Mouse (Mus musculus): ENCODE results near the gene Ass1. TPM values are rescaled to one million over a fixed set of nuclear protein-coding genes. Genes with fewer than 3 reads are reported as not detected.

The Ass1 gene
- polyA plus RNA-seq, 1 experiment from 2014 or later, result 9.6 TPM

GRCm38 (mm10) chr2:31442480-31443160, 27.4 kb upstream of the Ass1 start:
- Histone ChIP-seq H3K9me3 (ENCODE audit: control insufficient read depth, low read length) (no peaks in the 10 kb centered on the region), H3K36me3 (ENCODE audit: control insufficient read depth, insufficient read depth, low read length) (no peaks in the 10 kb centered on the region), H3K27ac (ENCODE audit: low read depth, low read length) (no peak overlapping the region), H3K4me1 (ENCODE audit: control insufficient read depth, insufficient read depth, low read length) (no peaks in the 10 kb centered on the region), H3K27me3 (ENCODE audit: control insufficient read depth, insufficient read depth, low read length) (no peaks in the 10 kb centered on the region), H3K4me3 (ENCODE audit: low read depth, low read length) (no peak overlapping the region), H3K4me2 (no peak overlapping the region), H3K9ac (ENCODE audit: low read length) (no peak overlapping the region)
- WGBS, result 69% methylated on average over 11 of the region's 11 CpGs
- ATAC-seq (ENCODE audit: low FRiP score), result no peak
- DNase-seq (ENCODE audit: low spot score, missing footprints), result peak; percentile 47

- H3K9me3 ChIP-seq (ENCODE audit: control insufficient read depth, low read length), result no peaks in the 10 kb centered on the region
- H3K36me3 ChIP-seq (ENCODE audit: control insufficient read depth, insufficient read depth, low read length), result no peaks in the 10 kb centered on the region
- H3K9ac ChIP-seq (ENCODE audit: low read length), result no peak overlapping the region
- H3K27ac ChIP-seq (ENCODE audit: low read depth, low read length), result no peak overlapping the region
- ATAC-seq (ENCODE audit: low FRiP score), result no peak
- no peak overlapping the region for H3K4me2 ChIP-seq
- no peak for DNase-seq (ENCODE audit: low spot score, missing footprints)
- H3K27me3 ChIP-seq (ENCODE audit: control insufficient read depth, insufficient read depth, low read length), result no peaks in the 10 kb centered on the region
- 68% methylated on average over 4 of the region's 4 CpGs for WGBS
- H3K4me3 ChIP-seq (ENCODE audit: low read depth, low read length), result no peak overlapping the region
- peaks cover 6% of the 10 kb centered on the region; the same call in 1 of the 2 replicates for H3K4me1 ChIP-seq (ENCODE audit: control insufficient read depth, insufficient read depth, low read length)
Observed at GRCm38 (mm10) chr2:31446036-31446435, 24.0 kb upstream of the Ass1 start.

- Histone ChIP-seq H3K9me3 (ENCODE audit: control insufficient read depth, low read length) (no peaks in the 10 kb centered on the region), H3K4me2 (no peak overlapping the region), H3K4me3 (ENCODE audit: low read depth, low read length) (no peak overlapping the region), H3K27ac (ENCODE audit: low read depth, low read length) (no peak overlapping the region), H3K36me3 (ENCODE audit: control insufficient read depth, insufficient read depth, low read length) (no peaks in the 10 kb centered on the region), H3K4me1 (ENCODE audit: control insufficient read depth, insufficient read depth, low read length) (peaks cover 6% of the 10 kb centered on the region; the same call in 1 of the 2 replicates), H3K27me3 (ENCODE audit: control insufficient read depth, insufficient read depth, low read length) (no peaks in the 10 kb centered on the region), H3K9ac (ENCODE audit: low read length) (no peak overlapping the region)
- WGBS, result 41% methylated on average over 4 of the region's 4 CpGs
- DNase-seq (ENCODE audit: low spot score, missing footprints), result peak; percentile 64
- ATAC-seq (ENCODE audit: low FRiP score), result no peak
Observed at GRCm38 (mm10) chr2:31446456-31446855, 23.6 kb upstream of the Ass1 start.

- Histone ChIP-seq H3K27ac (ENCODE audit: low read depth, low read length) (no peak overlapping the region), H3K4me2 (no peak overlapping the region), H3K4me1 (ENCODE audit: control insufficient read depth, insufficient read depth, low read length) (peaks cover 6% of the 10 kb centered on the region; the same call in 1 of the 2 replicates), H3K4me3 (ENCODE audit: low read depth, low read length) (no peak overlapping the region), H3K9me3 (ENCODE audit: control insufficient read depth, low read length) (no peaks in the 10 kb centered on the region), H3K36me3 (ENCODE audit: control insufficient read depth, insufficient read depth, low read length) (no peaks in the 10 kb centered on the region), H3K27me3 (ENCODE audit: control insufficient read depth, insufficient read depth, low read length) (no peaks in the 10 kb centered on the region), H3K9ac (ENCODE audit: low read length) (no peak overlapping the region)
- DNase-seq (ENCODE audit: low spot score, missing footprints) (peak; percentile 57), ATAC-seq (ENCODE audit: low FRiP score) (no peak)
- 84% methylated on average over 2 of the region's 2 CpGs for WGBS
Observed at GRCm38 (mm10) chr2:31447536-31447935, 22.5 kb upstream of the Ass1 start.

- ATAC-seq (ENCODE audit: low FRiP score) (no peak), DNase-seq (ENCODE audit: low spot score, missing footprints) (peak; percentile 41)
- no peak overlapping the region for H3K4me2 ChIP-seq
- H3K9me3 ChIP-seq (ENCODE audit: control insufficient read depth, low read length), result no peaks in the 10 kb centered on the region
- no peaks in the 10 kb centered on the region for H3K27me3 ChIP-seq (ENCODE audit: control insufficient read depth, insufficient read depth, low read length)
- peaks cover 6% of the 10 kb centered on the region; the same call in 1 of the 2 replicates for H3K4me1 ChIP-seq (ENCODE audit: control insufficient read depth, insufficient read depth, low read length)
- no peak overlapping the region for H3K9ac ChIP-seq (ENCODE audit: low read length)
- 48% methylated on average over 3 of the region's 3 CpGs for WGBS
- H3K4me3 ChIP-seq (ENCODE audit: low read depth, low read length), result no peak overlapping the region
- H3K36me3 ChIP-seq (ENCODE audit: control insufficient read depth, insufficient read depth, low read length), result no peaks in the 10 kb centered on the region
- no peak overlapping the region for H3K27ac ChIP-seq (ENCODE audit: low read depth, low read length)
Observed at GRCm38 (mm10) chr2:31448756-31449440, 21.1 kb upstream of the Ass1 start.

- WGBS, result 68% methylated on average over 4 of the region's 4 CpGs
- Histone ChIP-seq H3K9me3 (ENCODE audit: control insufficient read depth, low read length) (no peaks in the 10 kb centered on the region), H3K4me3 (ENCODE audit: low read depth, low read length) (no peak overlapping the region), H3K9ac (ENCODE audit: low read length) (no peak overlapping the region), H3K27ac (ENCODE audit: low read depth, low read length) (no peak overlapping the region), H3K36me3 (ENCODE audit: control insufficient read depth, insufficient read depth, low read length) (no peaks in the 10 kb centered on the region), H3K4me2 (no peak overlapping the region), H3K4me1 (ENCODE audit: control insufficient read depth, insufficient read depth, low read length) (peaks cover 6% of the 10 kb centered on the region; the same call in 1 of the 2 replicates), H3K27me3 (ENCODE audit: control insufficient read depth, insufficient read depth, low read length) (no peaks in the 10 kb centered on the region)
- ATAC-seq (ENCODE audit: low FRiP score) (no peak), DNase-seq (ENCODE audit: low spot score, missing footprints) (peak; percentile 82)
Observed at GRCm38 (mm10) chr2:31449441-31449815, 20.6 kb upstream of the Ass1 start.

GRCm38 (mm10) chr2:31449902-31450301, 20.1 kb upstream of the Ass1 start:
- Histone ChIP-seq H3K4me1 (ENCODE audit: control insufficient read depth, insufficient read depth, low read length) (peaks cover 6% of the 10 kb centered on the region; the same call in 1 of the 2 replicates), H3K9ac (ENCODE audit: low read length) (no peak overlapping the region), H3K36me3 (ENCODE audit: control insufficient read depth, insufficient read depth, low read length) (no peaks in the 10 kb centered on the region), H3K27me3 (ENCODE audit: control insufficient read depth, insufficient read depth, low read length) (no peaks in the 10 kb centered on the region), H3K4me3 (ENCODE audit: low read depth, low read length) (no peak overlapping the region), H3K27ac (ENCODE audit: low read depth, low read length) (no peak overlapping the region), H3K4me2 (no peak overlapping the region), H3K9me3 (ENCODE audit: control insufficient read depth, low read length) (no peaks in the 10 kb centered on the region)
- WGBS, result 94% methylated on average over 4 of the region's 4 CpGs
- ATAC-seq (ENCODE audit: low FRiP score) (no peak), DNase-seq (ENCODE audit: low spot score, missing footprints) (peak; percentile 59)

- Histone ChIP-seq H3K9me3 (ENCODE audit: control insufficient read depth, low read length) (no peaks in the 10 kb centered on the region), H3K27ac (ENCODE audit: low read depth, low read length) (no peak overlapping the region), H3K4me2 (no peak overlapping the region), H3K27me3 (ENCODE audit: control insufficient read depth, insufficient read depth, low read length) (no peaks in the 10 kb centered on the region), H3K4me3 (ENCODE audit: low read depth, low read length) (no peak overlapping the region), H3K9ac (ENCODE audit: low read length) (no peak overlapping the region), H3K4me1 (ENCODE audit: control insufficient read depth, insufficient read depth, low read length) (peaks cover 6% of the 10 kb centered on the region; the same call in 1 of the 2 replicates), H3K36me3 (ENCODE audit: control insufficient read depth, insufficient read depth, low read length) (no peaks in the 10 kb centered on the region)
- DNase-seq (ENCODE audit: low spot score, missing footprints) (peak; percentile 81), ATAC-seq (ENCODE audit: low FRiP score) (no peak)
- WGBS, result 41% methylated on average over 3 of the region's 3 CpGs
Observed at GRCm38 (mm10) chr2:31450661-31451060, 19.3 kb upstream of the Ass1 start.

GRCm38 (mm10) chr2:31451530-31451929, 18.5 kb upstream of the Ass1 start:
- no peak for ATAC-seq (ENCODE audit: low FRiP score)
- no peak overlapping the region for H3K9ac ChIP-seq (ENCODE audit: low read length)
- no peaks in the 10 kb centered on the region for H3K9me3 ChIP-seq (ENCODE audit: control insufficient read depth, low read length)
- H3K27me3 ChIP-seq (ENCODE audit: control insufficient read depth, insufficient read depth, low read length), result no peaks in the 10 kb centered on the region
- no peaks in the 10 kb centered on the region for H3K36me3 ChIP-seq (ENCODE audit: control insufficient read depth, insufficient read depth, low read length)
- H3K4me2 ChIP-seq, result no peak overlapping the region
- DNase-seq (ENCODE audit: low spot score, missing footprints), result peak; percentile 75
- H3K4me1 ChIP-seq (ENCODE audit: control insufficient read depth, insufficient read depth, low read length), result peaks cover 6% of the 10 kb centered on the region; the same call in 1 of the 2 replicates
- no peak overlapping the region for H3K27ac ChIP-seq (ENCODE audit: low read depth, low read length)
- H3K4me3 ChIP-seq (ENCODE audit: low read depth, low read length), result no peak overlapping the region
- WGBS, result 83% methylated on average over 1 of the region's 1 CpGs
